Mouse (Mus musculus) heart, adult 2 months (tissue): ENCODE results near the gene Mef2d. TPM values are rescaled to one million over a fixed set of nuclear protein-coding genes. Genes with fewer than 3 reads are reported as not detected.

Experiments used
- DNase-seq, 2 experiments: peaks; one replicate each; pipeline ENCODE4 v3.0.0; 2021
- H3K27ac ChIP-seq: fragments of 200-600 bp; 2 replicates; pipeline ENCODE4 v1.8.1; 2022
- H3K27me3 ChIP-seq: fragments of 200-500 bp; 2 replicates; pipeline ENCODE4 v1.6.1; 2012; ENCODE audit warnings: mild to moderate bottlenecking, low read length, inconsistent platforms, mixed read lengths; ENCODE audit not compliant: control insufficient read depth, insufficient read depth
- H3K36me3 ChIP-seq: fragments of 200-500 bp; 2 replicates; pipeline ENCODE4 v1.6.1; 2012; ENCODE audit warnings: low read length, inconsistent platforms; ENCODE audit not compliant: control insufficient read depth, insufficient read depth
- H3K4me1 ChIP-seq: fragments of 200-500 bp; 2 replicates; pipeline ENCODE4 v1.6.1; 2011; ENCODE audit warnings: low read length; ENCODE audit not compliant: control insufficient read depth, insufficient read depth
- H3K4me3 ChIP-seq: fragments of 200-600 bp; 2 replicates; pipeline ENCODE4 v1.8.1; 2022
- H3K79me2 ChIP-seq: fragments of 200-500 bp; replicated peaks from 2 replicates; pipeline ENCODE4 v1.6.1; 2012; ENCODE audit warnings: mild to moderate bottlenecking, inconsistent platforms, low read length, moderate library complexity, mixed read lengths; ENCODE audit not compliant: control insufficient read depth, insufficient read depth
- H3K9ac ChIP-seq: fragments of 200-500 bp; 2 replicates; pipeline ENCODE4 v1.6.1; 2012; ENCODE audit warnings: low read depth, mild to moderate bottlenecking, control low read depth, inconsistent platforms, low read length, mixed read lengths
- CTCF ChIP-seq: fragments of 200-600 bp; IDR thresholded peaks from 2 replicates; pipeline ENCODE4 v1.8.1; 2022; ENCODE audit warnings: antibody characterized with exemption, mild to moderate bottlenecking, moderate library complexity
- EP300 ChIP-seq: fragments of 200-500 bp; IDR thresholded peaks from 2 replicates; pipeline ENCODE4 v1.6.1; 2011; ENCODE audit warnings: low read depth, low read length, control low read depth; ENCODE audit not compliant: insufficient read depth
- POLR2A ChIP-seq: fragments of 200-500 bp; IDR thresholded peaks from 2 replicates; pipeline ENCODE4 v1.6.1; 2011; ENCODE audit warnings: mild to moderate bottlenecking, low read depth, low read length, control low read depth; ENCODE audit not compliant: insufficient read depth
- WGBS: fragments of 180-500 bp; shearing (Covaris S2); methylation state at CpG from one replicate; pipeline ENCODE4 v1.1.7; 2018; 5-methylcytosine and 5-hydroxymethylcytosine counted together
- intact Hi-C: fragments of 180-260 bp; cut with DNase I; formaldehyde crosslinking; loops from one replicate; pipeline ENCODE4 v1.15.1; 2025
- polyA plus RNA-seq: library from polyadenylated mRNA; depleted of rRNA; stranded (reverse); fragments of >200 nt; gene quantifications from 2 replicates; pipeline ENCODE4 v1.2.3, GENCODE M21; 2012
- total RNA-seq, 2 experiments: library from RNA; stranded (reverse); gene quantifications; 2 replicates each; pipeline ENCODE4 v1.2.3; 2021

Gene Mef2d
- total and polyA plus RNA-seq, 3 experiments = 118 to 129 (median 119) TPM

DNA sequence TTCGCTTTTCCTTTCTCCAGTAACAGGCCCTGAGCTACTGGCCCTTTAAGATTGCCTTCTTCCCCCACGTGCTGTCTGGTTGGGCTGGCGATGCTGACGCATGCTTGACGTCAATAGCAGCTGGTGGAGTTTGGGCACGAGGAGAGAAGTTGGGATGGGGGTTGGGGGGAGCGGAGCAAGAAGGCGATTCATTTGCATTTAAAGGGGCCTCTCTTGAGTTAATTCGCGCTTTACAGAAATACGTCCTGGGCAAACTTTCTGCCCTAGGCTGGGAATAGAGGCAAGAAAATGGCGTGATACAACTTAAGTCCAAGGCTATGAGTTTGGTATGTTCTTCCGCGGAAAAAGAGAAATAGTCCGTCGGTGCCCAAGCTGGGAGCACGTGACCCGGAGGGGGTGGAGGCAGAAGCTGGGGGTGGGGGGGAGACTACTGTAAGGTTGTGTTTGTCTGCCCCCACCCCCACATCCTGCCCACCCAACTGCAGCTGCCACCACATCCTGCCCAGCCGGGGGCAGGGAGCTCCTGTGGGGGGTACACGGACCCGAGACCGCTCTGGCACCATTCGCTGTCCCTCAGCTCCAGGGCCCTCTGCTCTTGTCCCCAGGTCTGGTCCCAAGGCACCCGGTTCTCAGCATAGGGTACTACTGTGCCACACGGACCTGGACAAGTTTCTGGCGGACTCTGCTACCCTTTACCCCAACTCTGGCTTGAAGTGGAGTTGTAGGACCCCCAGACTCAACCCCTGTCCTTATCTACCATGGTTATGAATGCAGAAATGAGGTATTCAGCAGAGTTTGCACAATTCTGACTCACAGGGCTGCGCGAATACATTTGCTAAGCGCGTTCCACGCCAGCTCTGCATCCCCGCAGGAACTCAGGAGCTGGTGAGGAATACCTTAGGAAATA, 3.6 kb upstream of the Mef2d start:
- Histone ChIP-seq H3K36me3 (no peaks in the 10 kb centered on the region; the same call in 1 of the 2 replicates), H3K27me3 (no peaks in the 10 kb centered on the region), H3K4me3 (peak overlapping the region; percentile 80), H3K4me1 (peaks cover 13% of the 10 kb centered on the region), H3K9ac (peak overlapping the region; percentile 86), H3K79me2 (peaks cover 3% of the 10 kb centered on the region), H3K27ac (peak overlapping the region; percentile 99)
- under 1% methylated on average over 32 of the region's 32 CpGs for WGBS
- TF ChIP-seq POLR2A (peak; percentile 66), EP300 (peak; percentile 100), CTCF (no peak)
- intact Hi-C loops = no loop called here
- peak; percentile 92 to 96 for DNase-seq

DNA sequence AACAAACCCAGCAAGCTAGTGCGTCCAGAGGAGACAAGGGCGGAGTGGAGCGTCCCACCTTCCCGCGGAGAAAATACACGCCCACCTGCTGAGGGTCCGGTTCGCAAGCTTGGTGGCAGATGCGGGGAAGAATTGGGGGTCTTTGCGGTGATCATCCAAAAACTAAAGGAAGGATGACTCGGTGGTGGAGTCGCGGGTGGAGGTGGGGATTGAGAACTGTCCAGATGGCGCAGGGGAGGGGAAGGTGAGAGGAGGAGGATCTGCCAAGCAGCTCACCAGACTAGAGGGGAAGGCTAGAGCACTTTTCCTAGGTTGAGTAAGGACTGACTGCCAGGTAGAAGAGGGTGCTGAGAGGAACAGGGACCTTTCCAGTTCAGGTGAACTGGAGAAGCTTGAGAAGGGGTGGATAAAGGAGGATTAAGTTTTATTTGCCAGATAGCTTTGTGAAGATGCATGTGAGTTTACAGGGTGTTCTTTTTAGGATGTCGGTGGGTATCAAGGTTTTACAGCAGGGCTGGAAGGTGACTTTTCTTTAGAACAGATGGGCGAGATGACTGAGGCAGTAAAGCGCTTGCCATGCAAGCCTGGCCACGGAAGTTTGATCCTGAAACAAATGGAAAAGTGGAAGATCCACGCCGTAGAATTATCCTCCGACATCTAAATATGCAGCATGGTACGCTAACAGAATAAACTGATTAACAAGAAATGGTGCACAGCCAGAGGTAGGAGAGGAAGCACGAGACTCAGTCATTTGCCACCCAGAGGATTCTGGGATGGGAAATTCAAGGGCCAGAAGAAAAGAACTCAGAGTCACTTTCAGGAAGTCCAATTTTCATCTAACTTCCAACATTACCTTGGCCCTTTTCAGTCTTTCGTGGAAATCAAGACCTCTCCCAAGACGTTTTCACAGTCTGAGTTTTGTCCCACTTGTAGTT, 2.7 kb upstream of the Mef2d start:
- Histone ChIP-seq H3K36me3 (no peaks in the 10 kb centered on the region; the same call in 1 of the 2 replicates), H3K27me3 (no peaks in the 10 kb centered on the region), H3K79me2 (peaks cover 6% of the 10 kb centered on the region), H3K9ac (peak overlapping the region; percentile 86), H3K4me3 (peak overlapping the region; percentile 80), H3K4me1 (peaks cover 18% of the 10 kb centered on the region), H3K27ac (peak overlapping the region; percentile 99)
- 13% methylated on average over 25 of the region's 25 CpGs for WGBS
- no peak for TF ChIP-seq CTCF
- TF ChIP-seq POLR2A = peak; percentile 27; the same call in 1 of the 2 replicates
- 0 out of 2 replicates have a peak, but pooled peaks have one; percentile 12 for TF ChIP-seq EP300
- intact Hi-C loops = loop anchor here (5.0 kb wide), 1 partner anchor 157 kb away; no protein-coding TSS in a partner anchor
- DNase-seq = peak; percentile 67 to 71

DNA sequence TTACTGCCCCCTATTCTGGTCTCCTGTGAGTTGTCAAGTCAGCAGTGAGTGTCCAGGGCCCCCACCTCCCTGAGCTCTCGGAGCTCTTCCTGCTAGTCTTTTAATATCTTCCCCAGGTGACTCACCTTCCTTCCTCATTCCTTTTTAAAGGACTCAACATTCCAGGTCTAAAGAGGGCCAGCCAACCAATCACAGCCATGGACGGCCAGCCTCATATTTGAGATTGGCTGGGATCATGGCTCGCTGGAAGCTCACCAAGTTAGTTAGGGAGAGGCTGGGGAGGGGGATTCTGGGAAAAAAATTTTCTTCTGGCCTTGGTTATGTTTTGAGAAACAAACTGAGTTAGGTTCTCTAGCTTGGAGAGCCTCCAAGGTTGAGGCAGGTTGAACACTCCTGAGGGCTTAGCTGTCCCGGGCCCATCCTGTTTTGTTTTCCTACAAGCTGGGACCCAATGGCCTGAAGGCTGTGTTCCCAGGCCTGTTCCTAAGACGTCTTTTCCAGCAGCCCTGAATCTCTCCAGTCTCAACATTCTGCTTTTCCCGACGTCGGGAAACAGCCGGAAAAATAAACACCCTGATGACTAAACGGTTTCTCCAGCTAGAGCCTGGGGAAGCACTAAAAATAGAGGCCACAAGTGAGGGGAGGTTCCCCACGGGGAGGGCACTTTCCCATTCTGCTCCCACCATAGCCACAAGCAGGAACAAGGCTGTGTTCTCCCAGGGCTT, 1.8 kb upstream of the Mef2d start:
- Histone ChIP-seq H3K4me1 (peaks cover 24% of the 10 kb centered on the region), H3K9ac (peak overlapping the region; percentile 35), H3K36me3 (peaks cover 3% of the 10 kb centered on the region), H3K4me3 (peak overlapping the region; percentile 78; the same call in 1 of the 2 replicates), H3K27ac (peak overlapping the region; percentile 99), H3K79me2 (peaks cover 8% of the 10 kb centered on the region), H3K27me3 (no peaks in the 10 kb centered on the region)
- TF ChIP-seq EP300 = peak; percentile 34; the same call in 1 of the 2 replicates
- TF ChIP-seq CTCF = no peak
- peak; percentile 85 for TF ChIP-seq POLR2A
- DNase-seq = peak; percentile 72 to 81
- intact Hi-C loops = loop anchor here (5.0 kb wide), 1 partner anchor 158 kb away; no protein-coding TSS in a partner anchor
- 4% methylated on average over 11 of the region's 11 CpGs for whole genome bisulfite sequencing

DNA sequence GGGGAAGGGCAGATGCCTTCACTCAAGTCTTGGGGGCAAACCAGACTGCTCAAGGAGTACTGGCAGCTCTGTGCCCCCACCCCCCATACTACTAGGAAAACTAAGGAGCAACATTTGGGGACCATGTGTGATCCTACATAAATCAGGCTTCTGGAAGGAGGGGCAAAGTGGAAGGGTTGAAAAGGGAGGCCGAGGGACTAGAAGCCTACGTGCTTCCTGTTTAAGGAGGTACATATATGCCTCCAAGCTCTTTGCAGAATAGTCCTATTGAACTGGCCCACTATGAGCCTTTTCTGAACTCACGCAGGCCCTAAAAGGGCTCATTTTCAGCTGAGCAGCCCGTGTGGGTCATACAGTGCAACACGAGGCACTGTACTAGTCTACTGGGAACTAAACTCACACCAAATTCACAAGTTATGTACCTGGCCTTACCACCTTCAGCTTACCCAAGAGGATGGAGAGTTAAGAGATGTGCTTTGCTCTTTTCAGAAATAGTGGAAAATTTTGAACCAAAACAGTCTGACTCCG, 1.2 kb upstream of the Mef2d start:
- H3K9ac ChIP-seq = peak overlapping the region; percentile 35
- intact Hi-C loops = loop anchor here (5.0 kb wide), 1 partner anchor 159 kb away; no protein-coding TSS in a partner anchor
- H3K4me1 ChIP-seq = peaks cover 30% of the 10 kb centered on the region
- H3K79me2 ChIP-seq = peaks cover 10% of the 10 kb centered on the region
- WGBS = 16% methylated on average over 6 of the region's 6 CpGs
- no peaks in the 10 kb centered on the region for H3K27me3 ChIP-seq
- DNase-seq = no peak
- peaks cover 5% of the 10 kb centered on the region for H3K36me3 ChIP-seq
- peak overlapping the region; percentile 99 for H3K27ac ChIP-seq
- no peak for TF ChIP-seq EP300
- TF ChIP-seq CTCF = no peak
- no peak for TF ChIP-seq POLR2A
- peak overlapping the region; percentile 78 for H3K4me3 ChIP-seq

DNA sequence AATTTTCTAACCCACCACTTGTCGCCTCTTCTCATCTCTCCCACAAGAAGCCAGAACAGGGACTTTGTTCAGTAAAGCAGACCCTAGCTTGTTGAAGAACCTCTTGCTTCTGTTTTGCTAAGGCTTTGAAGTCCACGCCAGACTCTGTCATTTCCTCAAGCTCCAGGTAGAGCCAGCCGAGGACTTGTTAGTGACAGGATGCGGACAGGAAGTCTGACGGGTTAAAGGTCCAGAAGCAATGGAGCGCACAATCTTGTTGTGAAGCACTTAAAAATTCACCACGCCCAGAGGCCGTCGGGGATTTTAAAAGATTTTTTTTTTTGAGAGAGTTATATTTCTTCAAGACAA, 759 bp upstream of the Mef2d start:
- Histone ChIP-seq H3K79me2 (peaks cover 11% of the 10 kb centered on the region), H3K36me3 (peaks cover 8% of the 10 kb centered on the region), H3K27ac (peak overlapping the region; percentile 99), H3K9ac (peak overlapping the region; percentile 68), H3K4me1 (peaks cover 33% of the 10 kb centered on the region), H3K4me3 (peak overlapping the region; percentile 78), H3K27me3 (no peaks in the 10 kb centered on the region)
- DNase-seq = peak in 1 of 2 experiments; percentile 73
- TF ChIP-seq POLR2A = 0 out of 2 replicates have a peak, but pooled peaks have one; percentile 25
- 0 out of 2 replicates have a peak, but pooled peaks have one; percentile 25 for TF ChIP-seq EP300
- TF ChIP-seq CTCF = no peak
- intact Hi-C loops = loop anchor here (5.0 kb wide), 1 partner anchor 159 kb away; no protein-coding TSS in a partner anchor
- 5% methylated on average over 9 of the region's 9 CpGs for WGBS
